Mouse (Mus musculus) thymus, postnatal 36 days (tissue): Measurements from ENCODE around the gene Asdurf.
"Not testable (repeated sequence)": the region's sequence is repeated elsewhere in the genome, so short reads cannot be mapped to it uniquely, and the experiment has no call there.

Experiments
- DNase-seq, 2 experiments: peaks; one replicate each; pipeline ENCODE4 v3.0.0; 2022; ENCODE audit warnings: mixed read lengths in 2 of 2

The Asdurf gene

GRCm38 (mm10) chr1:53352327-53353261 lies at the start of gene Asdurf, which contains the start of the genes Gm28551 and Asnsd1:
Asdurf (minus strand) TSS chr1:53352619.
Gm28551 (minus strand) TSS chr1:53352667.
Asnsd1 (minus strand) TSS chr1:53352752.
- DNase-seq: peak; percentile 98 to 99

- not testable (repeated sequence) for DNase-seq
Measured at GRCm38 (mm10) chr1:53393936-53394760, 41.7 kb upstream of the Asdurf start.

DNA sequence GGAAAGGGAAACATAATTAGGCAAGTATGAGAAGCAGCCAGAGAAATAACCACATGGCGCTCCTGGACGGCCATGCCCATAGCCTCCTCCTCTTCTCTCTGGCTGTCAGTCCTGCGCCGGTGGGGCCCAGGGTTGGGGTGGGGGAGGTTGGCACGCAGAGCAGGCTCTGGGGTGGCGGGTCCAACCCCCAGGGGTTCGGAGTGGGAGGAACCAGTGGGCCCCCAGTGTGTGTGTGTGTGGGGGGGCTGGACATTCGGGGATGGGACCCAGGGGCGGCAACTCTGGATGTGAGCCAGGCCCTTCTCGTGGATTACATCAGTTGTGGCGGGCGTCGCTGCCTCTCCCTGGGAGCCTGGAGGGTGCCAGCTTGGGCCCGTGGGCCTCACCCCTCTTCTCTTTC lies 36.3 kb upstream of the Asdurf start:
- DNase-seq: no peak

DNA sequence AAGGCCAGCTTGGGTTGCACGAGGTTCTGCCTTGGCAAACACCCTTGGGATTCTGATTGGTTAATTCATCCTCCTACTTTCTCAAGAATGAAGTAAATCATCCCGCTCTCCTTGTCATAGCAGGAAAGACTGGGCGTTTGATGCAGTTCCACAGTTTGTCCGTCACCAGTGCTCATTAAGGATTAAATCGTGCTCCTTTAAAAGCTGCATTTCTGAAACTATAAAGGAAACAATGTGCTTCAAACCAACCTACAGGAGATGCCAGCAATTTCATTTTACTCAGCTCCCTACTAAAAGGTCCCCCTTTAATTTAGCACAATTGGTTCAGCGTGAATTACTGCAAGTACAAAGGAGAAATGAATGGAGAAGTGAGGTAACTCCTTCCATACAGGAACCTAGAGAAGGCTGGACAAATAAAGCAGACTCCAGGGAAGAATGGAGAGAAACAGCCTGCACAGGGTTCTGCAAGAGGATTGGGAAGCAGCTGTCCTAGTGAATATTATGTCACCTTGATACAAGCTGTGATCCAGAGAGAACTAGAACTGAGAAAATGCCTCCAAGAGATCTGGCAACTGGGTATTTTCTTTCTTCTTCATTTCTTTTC lies 31.8 kb upstream of the Asdurf start:
- no peak for DNase-seq

- no peak for DNase-seq
Measured at GRCm38 (mm10) chr1:53377731-53378130, 25.3 kb upstream of the Asdurf start.

- DNase-seq: not testable (repeated sequence)
Measured at GRCm38 (mm10) chr1:53375965-53376364, 23.5 kb upstream of the Asdurf start.

DNA sequence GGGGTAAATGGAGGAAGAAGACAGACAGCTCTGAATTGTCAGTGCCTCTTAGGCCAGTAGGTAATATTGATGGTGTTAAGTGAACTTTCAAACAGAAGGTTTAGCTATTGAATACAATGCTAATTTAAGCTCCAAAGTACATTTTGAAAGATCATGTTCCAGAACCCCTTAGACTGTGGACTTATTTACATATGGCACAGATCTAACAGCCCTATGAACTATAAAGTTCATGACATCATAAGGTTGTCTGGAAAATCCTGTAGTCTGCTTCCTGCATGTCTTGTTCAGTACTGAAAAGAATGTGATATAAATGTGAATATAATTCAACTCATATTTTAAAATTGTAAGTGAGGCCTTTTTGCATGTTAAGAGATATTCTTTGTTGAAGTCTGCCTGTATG lies 6.6 kb upstream of the Asdurf start:
- DNase-seq: no peak

DNA sequence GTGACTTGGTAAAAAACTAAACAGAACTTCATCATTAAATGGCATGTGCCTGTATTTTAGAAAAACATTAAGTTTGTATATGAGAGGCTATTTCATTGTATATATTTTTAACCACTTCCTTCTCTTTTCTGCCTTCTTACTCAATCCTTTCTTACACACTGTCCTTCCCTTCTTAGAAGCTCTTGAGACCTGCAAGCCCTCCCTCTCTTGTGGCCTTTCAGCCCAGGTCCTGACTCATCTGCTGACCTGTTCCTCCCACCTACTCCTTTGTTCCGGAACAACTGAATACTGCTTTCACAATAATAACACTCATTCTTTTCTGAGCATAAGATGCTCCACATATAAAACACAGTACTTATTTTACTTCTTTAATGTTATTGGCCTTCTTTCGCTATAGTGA lies 11.3 kb downstream of the Asdurf start:
- no peak for DNase-seq

GRCm38 (mm10) chr1:53337403-53337802 lies 15.0 kb downstream of the Asdurf start:
- not testable (repeated sequence) for DNase-seq

GRCm38 (mm10) chr1:53335465-53335864 lies 17.0 kb downstream of the Asdurf start:
- DNase-seq: no peak

GRCm38 (mm10) chr1:53333527-53333926 lies 18.9 kb downstream of the Asdurf start:
- not testable (repeated sequence) for DNase-seq

- DNase-seq: no peak
Measured at GRCm38 (mm10) chr1:53324827-53325494, 27.5 kb downstream of the Asdurf start.

DNA sequence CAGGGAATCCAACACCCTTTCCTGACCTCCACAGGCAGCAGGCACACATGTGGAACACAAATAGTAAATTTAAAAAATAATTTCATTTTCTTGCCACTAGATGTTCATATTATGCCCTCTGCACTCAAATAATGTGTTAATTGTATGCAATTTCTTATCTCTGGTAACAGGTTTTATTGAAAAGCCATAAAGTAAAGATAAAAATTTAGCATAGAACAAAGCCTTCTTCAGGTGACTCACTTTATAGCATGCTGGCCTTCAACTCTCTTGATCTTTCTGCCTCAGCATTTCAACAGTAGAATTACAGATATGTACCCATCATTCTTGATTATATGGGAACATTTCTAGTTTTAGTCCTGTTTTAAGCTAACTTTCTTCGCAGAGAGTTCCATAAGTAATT lies 28.1 kb downstream of the Asdurf start:
- DNase-seq: no peak

DNA sequence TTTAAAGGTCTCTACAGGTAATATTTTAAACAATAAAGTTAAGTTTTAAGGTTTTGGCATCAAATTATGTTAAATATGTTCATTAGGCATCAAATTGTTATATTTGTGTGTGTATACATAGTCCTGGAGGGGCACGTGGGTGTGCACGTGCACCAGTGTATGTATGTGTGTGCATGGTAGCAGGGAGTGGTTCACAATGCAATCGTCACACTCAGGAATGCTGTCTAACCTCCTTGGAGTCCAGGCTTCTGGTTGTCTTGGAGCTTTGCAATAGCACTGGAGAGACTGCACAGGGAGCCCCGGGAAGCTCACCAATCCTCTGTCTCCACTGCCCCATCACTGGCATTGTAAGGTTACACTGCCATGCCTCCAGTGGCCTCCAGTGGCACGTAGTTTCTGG lies 29.2 kb downstream of the Asdurf start:
- no peak for DNase-seq

GRCm38 (mm10) chr1:53321662-53322344 lies 30.6 kb downstream of the Asdurf start:
- no peak for DNase-seq

- DNase-seq: peak; percentile 78 to 81
Measured at GRCm38 (mm10) chr1:53312989-53313967, 39.1 kb downstream of the Asdurf start, which contains the start of gene Osgepl1. Osgepl1 (plus strand) TSS chr1:53313624.

GRCm38 (mm10) chr1:53300506-53300905 lies 51.9 kb downstream of the Asdurf start:
- DNase-seq: no peak
